Mouse (Mus musculus) right cerebral cortex, adult 2 months (tissue): ENCODE results near the gene 4931422A03Rik.
A peak's percentile ranks its signal among the peaks of the same experiment; 100 is the strongest.
"Not testable (repeated sequence)": the region's sequence is repeated elsewhere in the genome, so short reads cannot be mapped to it uniquely, and the experiment has no call there.

Experiments
- DNase-seq, 2 experiments: peaks; one replicate each; pipeline ENCODE4 v3.0.0; 2021 to 2022; ENCODE audit warnings: low spot score in 2 of 2

Gene 4931422A03Rik

DNA sequence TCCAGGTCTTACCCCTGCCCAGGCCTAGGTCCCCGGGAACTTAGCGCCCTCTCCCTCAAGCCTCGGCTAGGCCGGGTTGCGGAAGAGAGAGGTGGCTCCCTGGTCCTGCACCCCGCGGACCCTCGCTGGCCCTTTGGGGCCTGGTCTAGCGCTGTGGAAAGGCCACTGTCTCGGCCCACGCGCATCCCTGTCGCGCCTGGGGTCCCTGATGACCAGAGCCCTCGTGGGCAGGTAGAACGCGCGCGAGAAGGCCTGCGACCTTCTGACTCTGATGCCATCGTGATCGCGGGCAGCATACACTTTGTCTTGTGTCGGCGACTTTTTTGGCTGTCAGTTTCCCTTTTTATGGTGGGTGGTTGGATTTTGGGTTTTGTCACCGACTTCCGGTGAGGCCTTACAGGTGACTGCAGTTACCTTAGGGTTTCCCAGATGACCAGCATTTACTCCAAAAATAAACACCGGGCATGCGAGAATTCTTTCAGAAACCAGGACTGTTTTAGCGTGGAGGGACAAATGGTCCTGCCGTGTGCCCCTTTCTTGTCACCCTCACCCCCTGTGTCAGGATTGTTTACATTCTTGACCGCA is at the start of gene 4931422A03Rik:
4931422A03Rik (minus strand) TSS at position 223 of the 585 bp plus-strand sequence.
- peak; percentile 19 to 21 for DNase-seq

DNA sequence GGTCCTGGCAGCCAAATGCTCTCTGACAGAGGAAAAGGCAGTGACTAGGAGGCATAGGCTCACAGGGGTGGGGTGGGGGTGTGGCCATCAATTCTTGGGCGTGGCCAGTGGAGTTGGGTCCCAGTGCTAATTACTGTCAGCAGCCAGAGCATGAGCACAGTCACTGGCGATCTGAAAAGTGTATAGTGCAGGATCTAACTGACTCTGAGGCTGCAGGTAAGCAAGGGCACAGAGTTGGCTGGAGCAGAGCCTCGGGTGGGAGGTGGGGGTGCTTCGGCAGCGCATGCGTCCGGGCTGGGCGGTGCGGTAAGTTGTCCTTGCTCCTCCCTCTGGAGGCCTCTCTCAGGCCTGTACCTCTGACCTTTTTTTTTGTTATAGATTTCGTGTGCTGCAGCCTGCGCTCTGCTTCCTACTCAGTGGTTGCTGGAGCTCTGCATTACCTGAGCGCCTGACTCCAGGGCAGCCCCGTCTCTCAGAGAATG is 41.6 kb upstream of the 4931422A03Rik start, which contains the start of gene Cd59b:
Cd59b (plus strand) TSS at position 146 of the 482 bp plus-strand sequence.
- DNase-seq: no peak

DNA sequence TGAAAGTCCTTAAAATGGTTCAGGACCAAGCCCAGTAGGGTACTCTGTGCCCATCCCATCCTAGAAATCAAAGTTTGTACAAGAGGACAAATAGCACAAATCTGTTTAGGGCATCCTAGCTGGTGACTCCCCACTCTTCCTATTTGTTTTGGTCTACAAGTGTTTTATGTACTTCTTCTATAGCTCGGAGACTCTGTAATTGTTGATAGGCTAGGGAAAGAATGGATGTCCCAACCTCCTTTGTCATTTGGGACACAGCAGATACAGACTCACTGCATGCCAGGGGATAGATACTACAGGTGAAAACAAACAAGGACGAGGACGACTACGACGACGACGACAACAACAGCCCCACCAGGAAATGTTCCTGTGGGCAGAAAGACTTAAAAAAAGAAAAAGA is 40.3 kb upstream of the 4931422A03Rik start, which contains the start of gene Gm10799:
Gm10799 (minus strand) TSS at position 101 of the 400 bp plus-strand sequence.
- DNase-seq: not testable (repeated sequence)

DNA sequence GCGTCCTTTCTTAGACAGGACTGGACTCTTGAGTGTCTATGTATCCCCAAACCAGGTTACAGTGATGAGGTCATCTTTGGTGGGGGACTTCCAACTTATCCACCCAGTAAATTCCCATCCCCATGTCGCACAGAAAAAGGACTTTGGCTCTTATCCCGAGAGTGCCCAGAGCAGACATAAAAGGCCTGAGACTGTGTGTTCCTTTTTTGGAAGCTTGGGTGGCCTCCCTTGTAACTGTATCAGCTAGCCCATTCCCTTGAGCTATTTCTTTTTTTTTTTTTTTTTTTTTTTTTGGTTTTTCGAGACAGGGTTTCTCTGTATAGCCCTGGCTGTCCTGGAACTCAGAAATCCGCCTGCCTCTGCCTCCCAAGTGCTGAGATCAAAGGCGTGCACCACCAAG is 37.4 kb upstream of the 4931422A03Rik start, which contains the start of gene Gm10912:
Gm10912 (plus strand) TSS at position 301 of the 400 bp plus-strand sequence.
- DNase-seq: not testable (repeated sequence)

DNA sequence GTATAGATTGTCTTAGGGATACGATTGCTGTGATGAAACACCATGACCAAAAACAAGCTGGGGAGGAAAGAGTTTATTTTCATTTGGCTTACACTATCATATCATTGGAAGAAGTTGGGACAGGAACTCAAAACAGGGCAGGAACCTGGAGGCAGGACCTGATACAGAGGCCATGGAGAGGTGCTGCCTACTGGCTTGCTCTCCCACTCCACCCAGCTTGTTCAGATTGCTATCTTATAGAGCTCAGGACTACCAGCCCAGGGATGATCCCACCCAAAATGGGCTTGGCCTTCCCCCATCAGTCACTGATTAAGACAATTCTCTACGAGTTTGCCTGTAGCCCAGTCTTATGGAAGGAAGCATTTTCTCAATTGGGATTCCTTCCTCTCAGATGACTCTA is 36.0 kb upstream of the 4931422A03Rik start:
- DNase-seq: no peak

DNA sequence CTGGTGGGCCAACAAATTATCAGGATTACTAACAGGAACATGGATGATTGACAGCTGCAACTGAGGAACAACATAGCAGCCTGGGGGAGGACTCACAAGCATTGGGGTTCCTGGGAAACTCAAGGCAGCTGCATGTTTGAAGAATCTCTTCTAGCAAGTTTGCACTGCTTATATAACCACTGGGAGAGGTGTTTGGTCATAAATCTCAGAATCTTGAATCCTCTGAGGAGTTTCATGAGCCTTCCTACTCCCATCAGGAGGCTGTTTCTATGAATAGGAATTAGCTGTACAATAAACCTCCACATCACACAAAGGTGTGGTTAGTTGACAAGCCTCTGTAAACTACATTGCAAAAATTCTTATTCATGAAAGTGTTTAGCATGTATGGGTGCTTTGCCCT is 34.5 kb upstream of the 4931422A03Rik start:
- no peak for DNase-seq

DNA sequence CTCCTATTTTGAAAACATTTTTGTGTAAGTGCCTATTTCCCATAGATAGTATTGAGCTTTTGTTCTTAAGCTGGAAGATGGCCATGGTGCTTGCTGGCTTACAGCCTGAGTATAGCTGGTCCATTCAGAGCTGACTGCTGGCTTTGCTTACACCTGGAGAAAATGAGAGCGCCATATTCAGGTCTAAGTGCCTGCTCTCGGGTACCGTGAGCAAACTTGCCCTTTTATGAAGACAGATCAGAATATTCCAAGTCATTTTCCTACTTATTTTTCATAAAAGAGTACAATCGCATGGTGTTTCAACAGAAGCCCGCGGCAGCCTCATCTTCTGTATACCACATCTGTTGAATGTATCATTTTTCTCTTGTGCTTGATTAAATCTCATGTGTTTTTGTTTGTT is 32.8 kb upstream of the 4931422A03Rik start:
- DNase-seq: no peak

DNA sequence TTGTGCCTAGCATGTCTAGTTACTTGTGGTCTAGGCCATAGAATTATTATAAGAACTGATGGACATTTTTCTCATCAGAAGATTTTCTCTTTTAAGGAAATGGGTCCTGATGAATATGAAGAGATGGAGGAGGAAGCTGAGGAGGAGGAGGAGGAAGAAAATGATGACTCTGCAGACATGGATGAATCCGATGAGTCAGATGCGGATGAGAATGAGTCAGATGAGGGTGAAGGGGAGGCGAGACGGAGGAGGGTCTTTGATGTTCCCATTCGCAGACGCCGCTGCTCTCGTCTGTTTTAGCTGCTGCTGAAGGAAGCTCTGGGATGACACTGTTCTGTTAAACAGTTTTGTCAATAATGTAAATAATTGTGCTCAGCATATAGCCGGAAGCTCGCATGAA is 31.6 kb upstream of the 4931422A03Rik start:
- peak; percentile 41 to 52 for DNase-seq

DNA sequence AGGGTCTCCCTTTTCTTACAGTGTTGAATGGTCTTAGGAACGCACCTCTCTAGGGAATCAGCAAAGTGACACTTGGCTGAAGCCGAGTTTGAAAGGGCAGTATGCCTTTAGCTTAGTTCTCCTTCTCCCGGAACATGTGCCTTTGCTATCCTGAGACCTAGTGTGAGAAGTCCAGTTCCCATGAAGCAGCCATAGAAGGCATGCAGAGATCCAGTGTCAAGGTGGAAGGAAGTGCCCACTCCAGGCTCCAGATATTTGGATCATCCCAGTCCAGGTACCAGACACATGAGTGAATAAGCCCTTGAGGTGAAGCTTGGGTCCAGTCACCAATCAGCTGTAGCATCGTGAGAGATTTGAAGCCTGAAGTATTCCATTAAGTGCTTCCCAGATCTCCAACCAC is 30.8 kb upstream of the 4931422A03Rik start:
- DNase-seq: no peak

DNA sequence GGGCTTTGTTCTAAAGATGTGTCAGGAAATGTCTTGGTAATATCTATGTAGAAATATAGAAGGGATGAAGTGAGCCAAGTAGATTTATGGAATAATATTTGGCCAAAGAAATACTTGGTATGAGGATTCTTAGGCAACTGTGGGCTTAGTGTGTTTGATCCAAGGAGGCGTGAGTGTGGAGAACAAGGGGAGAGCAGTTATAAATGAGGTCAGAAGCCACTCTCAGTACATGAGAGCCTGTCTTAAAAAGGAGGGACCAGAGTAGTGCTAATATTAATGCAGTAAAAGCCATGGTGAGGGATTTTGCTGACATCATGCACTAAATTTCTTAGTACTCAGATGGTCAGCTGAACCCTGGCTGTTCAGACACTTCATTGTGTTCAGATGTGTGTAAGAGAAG is 30.2 kb upstream of the 4931422A03Rik start:
- no peak for DNase-seq

DNA sequence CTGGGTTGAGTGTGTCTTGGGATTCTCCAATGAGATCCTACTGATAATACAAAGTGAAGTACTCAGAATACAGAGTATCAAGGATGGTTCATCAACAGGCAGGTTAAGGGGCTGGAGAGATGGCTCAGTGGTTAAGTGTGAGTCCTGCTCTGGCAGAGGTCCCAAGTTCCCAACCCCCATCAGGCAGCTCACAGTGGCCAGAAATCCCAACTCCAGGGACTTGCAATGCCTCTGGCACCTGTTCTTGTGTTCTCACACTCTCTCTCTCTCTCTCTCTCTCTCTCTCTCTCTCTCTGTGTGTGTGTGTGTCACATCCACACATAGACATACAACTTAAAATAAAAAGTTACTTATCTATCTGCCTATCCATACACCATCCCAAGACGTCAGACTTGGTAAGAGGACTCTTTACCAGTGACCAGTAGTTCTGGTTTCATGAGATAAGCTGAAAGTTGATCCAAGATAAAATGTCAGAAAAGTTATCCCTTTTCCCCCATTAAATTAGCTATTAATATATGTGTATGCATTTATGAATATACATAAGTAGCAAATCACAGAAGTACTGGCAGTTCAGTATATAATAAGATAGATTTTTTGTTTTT is 16.4 kb upstream of the 4931422A03Rik start:
- no peak for DNase-seq

DNA sequence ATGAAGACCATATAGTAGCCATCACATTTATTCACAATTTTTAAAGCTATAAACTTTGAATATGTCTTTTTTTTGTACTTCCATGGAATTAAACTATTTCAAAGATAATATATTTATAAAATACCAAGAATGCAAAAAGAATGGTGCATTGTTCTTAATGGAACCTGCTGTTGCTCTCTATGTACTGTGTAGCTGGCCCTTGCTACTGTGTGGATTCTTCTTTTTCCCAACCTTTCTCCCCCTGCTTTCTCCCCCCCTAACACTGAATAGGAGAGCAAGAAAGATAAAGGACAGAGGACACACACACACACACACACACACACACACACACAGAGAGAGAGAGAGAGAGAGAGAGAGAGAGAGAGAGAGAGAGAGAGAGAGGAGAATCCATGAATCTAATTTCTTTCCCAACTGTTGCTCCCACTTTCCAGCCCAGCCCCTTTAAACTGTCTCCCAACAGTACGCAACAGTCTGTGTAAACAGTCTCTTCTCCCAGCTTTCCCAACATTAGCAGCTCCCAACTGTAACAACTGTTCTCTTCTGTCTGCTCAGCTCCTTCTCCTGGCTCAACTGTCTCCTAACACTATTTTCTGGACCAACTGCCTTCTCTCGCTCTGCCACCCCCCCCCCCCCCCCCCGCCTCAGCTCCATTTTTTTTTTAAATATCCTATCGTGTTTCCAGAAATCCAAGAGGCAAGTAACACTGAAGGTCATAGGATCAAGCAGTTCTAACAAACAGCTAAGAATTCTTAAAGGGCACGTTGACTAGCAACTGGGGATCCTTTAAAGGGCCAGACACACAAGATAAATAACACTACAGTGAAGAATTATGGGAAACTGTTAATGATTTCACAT is 15.7 kb upstream of the 4931422A03Rik start:
- no peak for DNase-seq

DNA sequence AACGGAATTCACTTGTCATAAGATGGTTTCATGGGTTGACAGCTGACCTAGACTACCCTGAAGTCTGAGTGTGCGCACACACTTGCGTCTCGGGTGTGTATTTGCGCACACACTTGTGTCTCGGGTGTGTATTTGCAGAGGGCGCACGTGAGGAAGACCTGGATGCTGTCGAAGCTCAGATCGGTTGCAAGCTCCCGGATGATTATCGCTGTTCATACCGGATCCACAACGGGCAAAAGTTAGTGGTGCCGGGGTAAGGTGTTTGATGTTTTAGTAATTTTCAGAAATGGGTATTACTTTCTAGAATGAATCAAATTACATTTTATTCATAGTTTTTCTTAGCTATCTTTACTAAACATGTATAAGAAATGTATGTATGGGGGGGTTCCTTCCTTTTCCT is 14.6 kb upstream of the 4931422A03Rik start:
- DNase-seq: no peak

DNA sequence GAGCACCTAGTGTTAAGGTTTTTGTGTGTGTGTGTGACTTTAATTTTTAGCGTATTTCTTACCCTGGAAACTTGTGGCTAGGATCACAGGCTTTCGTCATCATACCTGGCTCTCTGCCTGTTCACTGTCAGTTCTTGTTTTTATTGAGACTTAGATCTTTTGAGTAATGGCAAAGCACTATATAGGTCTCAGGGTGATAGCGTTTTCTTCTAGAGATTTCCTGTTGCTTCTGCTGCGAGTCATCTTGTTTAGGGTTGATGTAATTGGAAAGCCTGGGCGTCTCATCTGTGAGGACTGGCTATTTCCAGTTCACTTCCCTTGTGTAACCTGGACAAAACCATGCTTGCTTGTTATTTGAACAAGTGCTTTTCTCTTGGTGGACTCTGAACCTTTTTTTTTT is 13.5 kb upstream of the 4931422A03Rik start:
- no peak for DNase-seq

DNA sequence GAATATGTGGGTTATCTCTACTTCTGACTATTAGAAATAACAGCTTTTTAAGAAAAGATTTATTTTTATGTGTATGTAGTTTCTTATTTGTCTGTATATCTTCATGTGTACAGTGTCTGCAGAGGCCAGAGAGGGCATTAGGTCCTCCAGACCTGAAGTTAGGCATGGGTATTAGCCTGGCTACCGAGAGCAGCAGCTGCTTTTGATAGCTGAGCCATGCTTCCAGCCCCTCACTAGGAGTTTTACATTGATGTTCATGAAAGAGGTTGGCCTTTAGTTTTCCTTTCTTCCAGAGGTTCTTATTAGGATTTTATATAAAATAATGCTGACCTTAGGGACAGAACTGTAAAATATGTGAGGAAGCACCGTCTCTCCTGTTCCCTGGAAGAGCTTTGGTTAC is 10.1 kb upstream of the 4931422A03Rik start:
- DNase-seq: no peak

DNA sequence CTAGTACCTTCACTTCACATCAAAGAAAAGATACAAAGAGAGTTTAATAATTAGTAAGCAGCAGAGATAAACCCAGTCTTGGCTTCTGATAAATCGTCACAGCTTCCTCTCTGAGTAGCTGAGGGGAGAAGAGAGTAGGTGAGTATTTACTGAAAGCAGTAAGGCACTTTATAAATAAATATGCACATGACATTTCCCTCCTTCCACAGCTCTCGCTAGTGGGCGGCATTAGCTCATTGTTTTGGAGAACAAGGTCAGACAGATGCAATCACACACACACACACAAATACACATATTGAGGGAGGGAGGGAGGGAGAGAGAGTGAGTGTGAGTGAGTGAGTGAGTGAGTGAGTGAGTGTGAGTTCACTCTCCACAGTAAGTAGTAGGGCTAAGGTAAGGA is 8.2 kb upstream of the 4931422A03Rik start:
- DNase-seq: no peak

DNA sequence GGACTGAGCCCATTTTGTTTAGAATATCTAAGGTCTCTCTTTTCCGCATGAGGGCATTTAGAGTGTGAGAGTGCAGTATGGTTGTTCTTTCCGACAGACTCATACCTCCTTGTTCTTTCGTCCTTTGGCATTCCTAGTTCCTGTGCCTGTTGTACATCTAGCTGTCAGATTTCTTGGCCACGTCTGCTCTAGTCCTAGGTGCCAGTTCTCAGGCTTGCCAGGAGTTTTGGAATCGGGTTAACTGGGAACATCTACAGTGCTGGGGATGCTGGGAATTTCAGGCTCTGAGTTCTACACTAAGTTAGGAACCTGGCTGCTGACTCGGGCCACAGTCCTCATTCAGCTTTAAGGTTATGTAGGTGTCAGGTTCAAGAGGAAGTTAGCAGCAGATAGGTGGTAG is 7.4 kb upstream of the 4931422A03Rik start:
- DNase-seq: no peak

DNA sequence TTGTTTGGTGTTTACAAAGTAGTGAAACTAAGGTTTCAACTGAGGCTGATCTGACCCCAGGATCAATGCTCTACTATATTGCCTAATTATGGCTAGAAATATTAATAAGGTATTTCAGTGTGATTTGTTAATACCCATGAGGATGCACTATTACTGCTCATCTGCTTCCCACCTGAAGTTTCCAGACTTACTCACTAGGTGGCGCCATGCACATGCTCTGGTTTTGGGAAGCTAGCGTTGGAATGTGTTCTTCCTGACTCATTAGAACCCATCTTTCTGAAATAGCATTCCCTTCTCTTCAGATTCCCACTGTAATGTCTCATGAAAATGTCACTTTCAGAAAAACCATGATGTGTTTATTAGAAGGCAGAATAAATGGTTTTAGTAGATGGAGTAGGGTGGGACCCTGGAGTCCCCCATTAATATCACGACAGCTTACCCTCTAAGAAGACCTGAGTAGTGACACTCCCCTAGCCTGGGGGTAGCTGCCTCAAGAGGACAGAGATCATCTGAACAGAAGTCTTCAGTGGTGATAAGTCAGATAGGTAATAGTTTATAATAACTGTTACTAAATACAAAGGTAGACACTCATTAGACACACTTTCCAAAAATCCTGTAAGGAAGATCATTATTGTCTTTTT is 6.8 kb upstream of the 4931422A03Rik start:
- peak; percentile 80 to 82 for DNase-seq

DNA sequence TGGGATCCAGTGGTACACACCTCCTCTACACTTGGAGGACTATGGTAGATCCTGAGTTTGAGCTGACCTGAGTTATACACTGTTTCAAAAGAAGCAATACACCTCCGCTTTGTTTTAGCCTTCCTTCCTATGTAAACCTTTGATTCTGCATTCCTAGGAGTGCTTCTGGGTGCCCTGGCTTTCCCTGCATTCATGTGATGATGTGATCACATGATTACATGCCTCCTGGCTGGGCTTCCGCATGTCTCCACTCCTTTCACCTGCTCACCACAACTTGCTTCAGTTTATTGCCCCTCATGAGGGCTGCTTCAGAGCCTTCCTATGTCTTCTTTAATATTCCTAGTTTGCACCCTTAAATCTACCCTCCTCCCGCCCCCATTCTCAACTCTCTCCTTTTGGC is 3.9 kb upstream of the 4931422A03Rik start:
- DNase-seq: no peak

DNA sequence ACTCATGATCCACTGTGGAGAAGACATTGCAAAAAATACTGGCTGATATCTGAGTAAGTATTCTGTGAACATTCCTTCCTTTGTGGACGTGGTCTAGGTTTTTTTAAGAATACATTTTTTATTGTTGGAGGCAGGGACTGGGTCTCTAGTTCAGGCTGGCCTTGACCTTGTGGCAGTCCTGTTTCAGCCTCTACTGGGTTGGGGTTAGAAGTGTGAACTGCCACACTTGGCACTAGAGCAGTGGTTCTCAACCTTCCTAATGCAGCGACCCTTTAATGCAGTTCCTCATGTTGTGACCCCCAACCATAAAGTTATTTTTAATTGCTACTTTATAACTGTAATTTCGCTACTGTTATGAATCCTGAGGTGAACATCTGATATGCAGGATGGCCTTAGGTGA is 2.2 kb upstream of the 4931422A03Rik start:
- DNase-seq: no peak

DNA sequence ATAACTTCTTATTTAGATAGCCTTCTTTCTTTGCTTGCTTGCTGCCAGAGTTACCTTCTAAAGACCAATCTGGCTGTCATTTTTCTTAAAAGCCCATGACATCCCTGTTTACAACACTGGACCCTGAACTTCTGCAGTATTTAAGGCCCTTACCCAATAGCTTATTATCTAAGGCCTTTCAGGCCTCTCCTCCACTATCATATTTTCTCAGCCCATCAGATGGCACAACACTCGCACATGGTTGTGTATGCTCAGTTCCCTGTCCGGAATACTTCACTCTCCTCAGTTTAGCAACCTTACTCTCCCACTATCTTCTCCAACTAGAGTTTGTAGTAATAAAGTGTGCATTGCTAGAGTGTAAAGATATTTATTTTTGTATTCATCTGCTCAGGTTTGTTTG is 913 bp upstream of the 4931422A03Rik start:
- DNase-seq: no peak
